Mouse (Mus musculus) spleen, postnatal 36 days (tissue): ENCODE results near the gene BC049352.

Experiments used
- DNase-seq, 2 experiments: peaks; one replicate each; pipeline ENCODE4 v3.0.0; 2022; ENCODE audit warnings: low spot score in 2 of 2, mixed read lengths in 1 of 2

BC049352 gene

DNA sequence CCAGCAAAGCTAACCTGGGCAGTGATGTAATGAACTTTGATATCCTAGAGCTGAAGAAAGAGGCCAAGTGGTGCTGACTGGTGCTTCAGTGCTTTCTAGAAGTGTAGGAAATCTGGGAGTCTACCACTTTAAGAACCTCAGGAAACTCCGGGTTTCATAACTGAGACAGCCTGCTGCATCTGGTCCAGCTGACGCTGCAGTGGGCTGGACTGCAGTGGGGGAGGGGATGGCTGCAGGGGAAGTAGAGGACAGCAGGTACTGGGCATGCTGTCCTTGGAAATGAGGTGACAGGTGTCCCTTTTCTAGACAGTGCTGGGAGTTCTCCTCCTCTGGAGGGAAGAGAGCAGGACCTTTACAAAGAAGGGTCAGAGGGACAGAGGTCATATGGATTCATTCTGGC lies at the start of gene BC049352:
Gene BC049352, plus strand, starts transcription at position 238 of the 400 bp plus-strand sequence.
- DNase-seq, result no peak

- DNase-seq, result peak; percentile 74 to 75
Observed at GRCm38 (mm10) chr9:45133484-45134310, 48.1 kb upstream of the BC049352 start.

DNA sequence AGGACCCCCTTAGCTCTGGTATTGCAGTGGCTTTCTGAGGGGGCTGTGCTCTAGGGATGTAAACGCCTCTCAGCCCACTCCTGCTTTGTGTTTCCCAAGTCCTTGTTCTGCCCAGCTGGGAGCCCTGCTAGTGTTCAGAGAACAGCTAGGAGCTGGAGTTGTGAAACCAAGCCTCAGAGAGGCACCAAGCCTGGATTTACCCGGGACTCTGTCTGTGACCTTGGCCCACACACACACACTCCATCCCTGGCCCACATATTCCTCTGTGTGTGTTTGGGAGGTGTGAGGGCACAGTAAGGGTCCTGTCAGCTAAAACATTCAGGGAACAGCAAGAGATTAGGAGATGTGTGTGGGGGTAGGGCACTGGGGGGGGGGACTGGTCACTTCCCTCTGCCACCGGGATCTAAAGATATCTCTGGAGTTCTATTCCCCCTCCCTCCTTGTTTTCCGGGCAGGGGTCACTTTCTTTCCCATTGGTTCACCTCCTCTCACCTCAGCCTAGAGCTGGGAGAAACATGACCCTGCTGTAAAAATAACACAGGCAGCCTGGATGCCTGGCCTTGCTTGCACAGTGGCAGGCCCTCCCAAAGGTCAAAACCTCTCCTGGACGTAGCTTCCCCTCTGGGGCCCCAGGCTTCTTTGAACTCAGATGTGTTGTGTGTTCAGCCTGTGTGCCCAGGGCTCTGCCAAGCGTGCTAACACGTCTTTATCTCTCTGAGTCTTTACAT lies 45.2 kb upstream of the BC049352 start:
- no peak for DNase-seq

DNA sequence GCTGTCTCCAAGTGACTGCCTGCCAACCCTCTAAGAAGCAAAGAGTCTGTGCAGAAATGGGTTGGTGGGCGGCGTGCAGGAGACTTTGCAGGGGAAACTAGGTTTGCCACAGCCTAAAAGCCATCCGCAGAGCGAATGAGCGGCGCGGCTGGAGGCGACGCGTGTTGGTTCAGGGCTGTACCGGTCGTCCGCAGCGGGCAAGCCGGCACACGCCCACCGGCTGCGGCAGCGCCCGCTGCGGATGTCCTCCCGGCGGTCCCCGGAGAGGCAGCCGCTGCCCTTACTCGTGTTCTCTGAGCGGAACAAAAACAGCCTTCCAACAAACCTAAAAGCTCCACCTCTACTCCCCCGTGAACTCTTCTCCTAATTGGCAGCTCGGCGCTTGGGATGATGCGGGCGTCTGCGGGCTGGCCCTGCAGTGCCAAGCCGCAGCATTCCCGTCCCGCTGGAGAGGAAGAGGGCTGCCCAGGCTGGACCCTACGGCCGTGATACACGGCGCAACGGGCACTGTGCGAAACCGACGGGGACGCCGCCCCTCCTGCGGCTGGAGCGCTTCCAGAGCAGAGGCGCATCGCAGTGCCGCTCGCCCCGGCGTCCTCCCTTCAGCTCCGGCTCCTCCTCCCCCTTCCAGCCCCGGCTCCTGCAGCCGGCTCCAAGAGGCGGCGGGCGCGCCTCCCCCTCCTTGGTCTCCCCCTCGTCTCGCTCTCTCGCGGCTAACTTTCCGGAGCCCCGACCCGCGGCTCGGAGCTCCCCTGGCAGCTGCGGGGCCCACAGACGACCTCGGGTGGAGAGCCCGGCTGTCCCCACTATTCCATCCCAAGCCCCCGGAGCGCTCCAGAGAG lies 43.4 kb upstream of the BC049352 start, which contains the start of gene Scn4b:
Gene Scn4b, plus strand, starts transcription at position 205 of the 842 bp plus-strand sequence.
- DNase-seq, result peak; percentile 36 to 45

GRCm38 (mm10) chr9:45139082-45139481 lies 42.7 kb upstream of the BC049352 start:
- no peak for DNase-seq

DNA sequence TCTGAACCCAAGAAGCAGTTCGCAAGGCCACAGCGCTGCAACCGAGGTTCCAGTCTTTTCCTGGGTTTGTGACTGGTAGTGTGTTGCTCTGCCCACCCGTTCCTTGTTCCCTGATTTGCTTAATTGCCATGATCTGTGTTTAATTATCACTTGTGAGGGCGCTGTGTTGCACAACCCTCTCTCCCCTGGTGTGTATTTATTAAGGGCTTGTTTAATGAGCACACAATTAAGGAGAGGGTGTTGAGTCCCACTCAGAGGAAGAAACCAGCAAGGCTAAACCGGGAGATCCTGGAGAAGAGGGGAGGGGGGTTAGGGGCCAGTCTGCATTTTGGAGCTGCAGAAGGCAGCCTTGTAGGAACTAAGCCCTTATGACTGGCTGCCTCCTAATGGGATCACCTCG lies 40.9 kb upstream of the BC049352 start:
- DNase-seq, result no peak

DNA sequence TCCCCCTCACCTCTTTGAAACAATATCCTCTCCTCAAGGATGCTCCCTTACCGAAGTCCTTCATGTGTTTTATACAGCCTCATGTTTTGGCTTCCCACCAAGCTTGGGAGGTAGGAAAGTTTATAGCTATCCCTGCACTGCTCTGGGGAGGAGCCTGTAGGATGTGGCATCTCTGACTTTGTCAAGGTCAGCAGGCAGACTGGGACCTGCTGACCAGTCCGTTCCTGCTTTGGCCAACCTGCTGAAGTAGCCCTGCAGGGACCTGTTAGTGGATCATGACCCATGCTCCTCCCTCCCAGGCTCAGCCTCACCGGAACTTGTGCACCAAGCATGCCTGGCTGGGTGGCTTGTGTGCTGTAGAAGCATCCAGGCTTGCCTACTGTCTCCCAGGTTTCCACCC lies 39.1 kb upstream of the BC049352 start:
- no peak for DNase-seq

DNA sequence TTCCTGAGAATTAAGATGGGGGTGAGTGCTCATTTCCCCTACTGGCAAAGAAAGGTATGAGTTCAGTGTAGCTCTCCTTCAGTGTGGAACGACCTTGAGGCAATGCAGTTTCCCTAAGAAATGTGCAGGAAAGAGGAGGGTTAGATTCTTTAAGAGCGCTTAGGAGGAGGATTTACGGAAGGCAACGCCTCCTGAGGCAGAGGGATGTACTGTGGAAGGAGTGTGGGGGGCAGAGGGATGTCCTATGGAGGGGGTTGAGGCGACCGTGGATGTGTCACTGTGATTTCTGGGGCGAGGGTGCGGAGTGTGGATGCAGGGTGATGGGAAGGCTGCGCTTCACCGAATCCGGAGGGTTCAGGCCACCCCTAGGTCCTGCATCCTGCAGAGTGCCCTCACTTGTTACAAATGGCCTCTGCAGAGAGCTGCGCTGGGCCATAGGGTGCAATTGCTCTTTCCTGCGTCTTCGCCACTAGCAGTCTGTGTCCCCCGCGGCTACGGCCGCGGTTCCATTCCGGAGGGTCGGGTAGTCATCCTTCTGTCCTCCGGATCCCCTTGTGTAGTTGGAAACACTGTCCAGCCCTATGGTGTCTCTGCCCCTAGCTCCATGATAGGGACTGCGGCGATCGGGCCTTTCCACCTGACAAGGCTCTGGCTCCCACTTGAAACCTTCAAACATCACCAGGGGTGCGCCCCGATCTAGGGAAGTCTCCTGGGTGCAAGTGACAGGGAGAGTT lies 36.1 kb upstream of the BC049352 start:
- DNase-seq, result no peak

DNA sequence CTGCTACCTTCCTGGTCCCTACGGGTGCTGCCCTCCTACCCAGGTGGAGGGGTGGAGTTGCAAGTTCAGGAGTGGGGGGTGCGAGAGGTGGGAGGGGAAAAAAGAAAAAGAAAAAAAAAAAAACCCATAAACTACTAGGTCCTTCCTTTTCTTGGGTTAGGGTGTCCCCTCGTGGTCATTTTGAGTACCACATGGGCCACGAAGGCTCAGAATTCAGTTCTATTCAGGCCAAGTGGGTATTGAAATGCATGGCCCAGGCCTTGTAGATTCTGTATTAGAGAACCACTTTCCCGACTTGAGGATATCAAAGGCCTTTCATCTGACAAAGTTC lies 35.6 kb upstream of the BC049352 start:
- peak; percentile 55 to 63 for DNase-seq

DNA sequence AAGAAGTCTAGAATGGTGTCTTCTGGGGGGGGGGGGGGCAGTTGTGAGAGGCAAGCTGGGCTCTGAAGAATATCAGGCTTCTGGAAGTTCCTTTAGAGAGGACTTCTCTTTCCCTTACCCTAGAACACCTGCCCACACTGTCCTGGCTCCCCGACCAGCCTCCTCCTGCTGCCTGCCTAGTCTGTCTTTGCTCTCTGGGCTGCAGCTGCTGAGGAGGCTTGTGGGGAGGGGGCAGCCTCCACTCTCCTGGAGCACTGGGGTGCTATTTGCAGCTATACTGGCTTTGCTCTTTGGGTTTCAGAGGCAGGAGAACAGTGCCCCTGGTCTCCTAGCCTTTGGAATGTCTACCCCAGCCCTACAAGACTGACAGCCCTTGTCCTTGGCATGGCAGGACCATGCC lies 30.9 kb upstream of the BC049352 start:
- no peak for DNase-seq

DNA sequence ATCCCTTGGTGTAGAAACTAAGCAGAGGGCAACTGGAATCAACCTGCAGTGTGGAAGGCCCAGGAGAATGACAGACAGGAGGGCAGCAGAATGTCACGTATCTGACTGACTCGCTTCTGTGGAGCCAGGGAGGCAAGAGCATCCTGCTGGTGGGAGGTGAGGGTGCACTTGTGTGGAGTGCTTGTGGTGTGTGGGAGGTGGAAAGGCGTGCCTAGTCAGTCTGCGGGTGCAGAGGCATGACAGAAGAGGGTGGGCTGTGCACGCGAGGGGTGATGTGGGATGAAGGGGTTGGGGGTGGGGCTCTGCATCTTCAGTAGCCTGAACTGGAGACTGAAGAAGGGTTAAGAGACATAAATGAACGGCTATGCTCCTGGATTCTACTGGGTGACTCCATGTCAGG lies 28.4 kb upstream of the BC049352 start:
- no peak for DNase-seq

DNA sequence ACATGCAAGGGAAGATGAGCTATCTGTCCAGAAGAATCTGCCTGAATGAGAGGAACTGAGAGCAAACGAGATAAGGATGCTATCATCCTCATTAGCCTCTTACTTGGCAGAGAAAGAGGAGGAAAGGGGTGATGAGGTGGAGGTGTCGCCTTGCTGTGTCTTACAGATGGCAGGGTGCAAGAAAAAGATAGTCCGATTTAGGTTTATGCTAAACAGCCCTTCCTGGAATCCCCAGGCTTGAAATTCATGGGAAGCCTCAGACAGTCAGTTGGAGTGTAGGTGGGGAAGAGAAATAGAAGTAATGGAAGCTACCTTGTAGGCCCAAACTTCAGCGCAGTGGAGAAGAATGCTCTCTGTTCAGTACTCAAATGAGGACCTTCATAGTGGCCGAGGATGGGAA lies 13.9 kb upstream of the BC049352 start:
- DNase-seq, result no peak

DNA sequence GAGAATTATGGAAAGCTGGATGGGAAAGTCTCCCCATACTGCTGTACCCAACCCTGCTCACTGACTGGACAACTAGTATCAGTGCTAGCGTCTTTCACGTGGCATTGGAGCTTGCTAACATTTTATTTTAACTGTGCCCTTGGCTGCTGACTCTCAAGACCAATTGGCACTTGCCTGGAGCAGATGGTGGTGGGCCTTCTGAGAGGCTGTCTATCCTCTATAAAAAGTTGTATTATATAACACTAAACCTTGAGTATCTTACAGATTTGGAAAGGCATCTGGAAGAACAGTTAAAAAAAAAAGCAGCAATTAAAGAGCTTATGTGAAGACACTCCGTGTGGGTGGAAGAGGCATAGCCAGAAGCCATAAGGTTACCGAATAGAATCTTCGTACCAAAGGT lies 11.7 kb upstream of the BC049352 start:
- DNase-seq, result no peak

DNA sequence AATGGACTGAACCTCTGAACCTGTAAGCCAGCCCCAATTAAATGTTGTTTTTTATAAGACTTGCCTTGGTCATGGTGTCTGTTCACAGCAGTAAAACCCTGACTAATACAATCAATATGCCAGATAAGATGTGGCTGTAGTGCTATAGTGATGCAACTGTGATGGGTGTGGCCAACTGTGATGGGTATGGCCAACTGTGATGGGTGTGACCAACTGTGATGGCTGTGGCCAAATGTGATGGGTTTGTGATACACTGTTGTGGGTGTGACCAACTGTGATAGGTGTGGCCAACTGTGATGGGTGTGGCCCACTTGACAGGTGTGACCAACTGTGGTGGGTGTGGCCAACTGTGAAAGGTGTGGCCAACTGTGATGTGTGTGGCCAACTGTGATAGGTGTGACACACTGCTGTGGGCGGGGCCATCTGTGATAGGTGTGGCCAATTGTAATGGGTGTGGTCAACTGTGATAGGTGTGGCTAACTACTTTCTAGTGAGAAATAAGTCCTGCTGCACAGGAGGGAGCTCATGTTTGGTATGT lies 10.7 kb upstream of the BC049352 start:
- DNase-seq, result no peak

DNA sequence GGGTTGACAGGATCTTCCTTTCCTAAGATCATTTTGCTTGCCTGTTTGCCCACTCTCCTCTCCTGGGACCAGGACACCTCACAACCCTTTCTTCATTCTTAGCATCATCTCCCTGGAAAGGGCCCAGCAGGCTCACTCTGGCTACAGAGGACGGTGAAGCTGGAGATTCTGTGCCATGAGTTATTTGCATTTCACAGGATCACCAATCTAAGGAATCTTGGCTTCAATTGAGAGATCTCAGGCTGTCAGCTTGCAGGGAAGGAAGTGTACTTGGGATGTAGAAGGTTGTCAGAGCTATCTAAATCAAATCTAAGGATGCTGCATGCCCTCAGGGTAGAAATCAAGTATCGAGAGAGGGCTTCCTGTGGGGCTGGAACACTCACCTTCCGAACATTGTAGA lies 8.3 kb upstream of the BC049352 start:
- DNase-seq, result no peak

DNA sequence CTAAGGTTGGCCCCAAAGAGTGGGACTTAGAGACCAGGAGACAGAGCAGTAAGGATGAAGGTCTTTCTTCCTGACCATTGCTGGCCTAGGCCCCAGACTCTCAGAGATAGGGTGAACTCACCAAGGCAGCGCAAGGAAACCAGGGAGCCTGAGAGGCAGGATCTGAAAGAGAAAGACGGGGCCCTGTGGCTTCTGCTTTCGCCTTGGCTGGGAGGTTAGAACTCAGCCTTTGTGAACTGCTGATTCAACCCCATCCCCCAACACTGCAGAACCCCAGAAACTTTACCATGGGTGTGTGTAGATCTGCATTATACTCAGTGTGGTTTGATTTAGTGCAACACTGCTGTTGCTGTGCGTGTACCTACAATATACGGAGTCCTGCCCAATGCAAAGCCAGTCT lies 2.5 kb upstream of the BC049352 start:
- DNase-seq, result peak; percentile 18 to 31

DNA sequence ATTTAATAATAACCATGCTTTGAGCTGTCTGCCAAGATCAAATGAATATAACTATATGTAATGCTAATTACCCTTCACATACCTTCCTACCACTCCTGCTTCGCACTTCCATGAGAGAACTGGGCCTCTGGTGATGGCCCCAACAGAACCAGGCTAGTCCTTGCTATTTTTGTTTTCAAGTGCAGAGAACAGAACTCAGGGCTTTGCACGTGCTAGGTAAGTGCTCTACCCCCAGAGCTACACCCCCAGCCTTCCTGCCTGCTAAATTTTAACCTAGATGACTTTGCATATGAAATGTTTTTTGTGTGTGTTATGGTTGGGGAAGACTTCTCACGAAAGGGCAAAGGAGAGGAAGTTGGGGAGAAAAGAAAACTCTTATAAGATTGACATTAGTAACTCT lies 714 bp downstream of the BC049352 start:
- DNase-seq, result peak; percentile 7 to 15

- no peak for DNase-seq
Observed at GRCm38 (mm10) chr9:45183266-45183665, 1.5 kb downstream of the BC049352 start.

GRCm38 (mm10) chr9:45185250-45185649 lies 3.4 kb downstream of the BC049352 start:
- no peak for DNase-seq

GRCm38 (mm10) chr9:45188570-45189563 lies 7.1 kb downstream of the BC049352 start:
- no peak for DNase-seq
